Mouse (Mus musculus): ENCODE measurements around the gene Exosc8.

- TF ChIP-seq CTCF (IDR thresholded peaks at IDR 0.05; ENCODE audit: control insufficient read depth, insufficient read depth, insufficient replicate concordance, low read depth, low read length) = no peak
- no peak for TF ChIP-seq POLR2A (IDR thresholded peaks at IDR 0.05; ENCODE audit: control insufficient read depth, low read depth, low read length)
These were observed 19.7 kb downstream of the Exosc8 start for GRCm38 (mm10) chr3:54715461-54715860.

Data from testis, adult 2 months (tissue).